Mouse (Mus musculus): ENCODE measurements around the gene Slc2a12.

Gene Slc2a12

DNA sequence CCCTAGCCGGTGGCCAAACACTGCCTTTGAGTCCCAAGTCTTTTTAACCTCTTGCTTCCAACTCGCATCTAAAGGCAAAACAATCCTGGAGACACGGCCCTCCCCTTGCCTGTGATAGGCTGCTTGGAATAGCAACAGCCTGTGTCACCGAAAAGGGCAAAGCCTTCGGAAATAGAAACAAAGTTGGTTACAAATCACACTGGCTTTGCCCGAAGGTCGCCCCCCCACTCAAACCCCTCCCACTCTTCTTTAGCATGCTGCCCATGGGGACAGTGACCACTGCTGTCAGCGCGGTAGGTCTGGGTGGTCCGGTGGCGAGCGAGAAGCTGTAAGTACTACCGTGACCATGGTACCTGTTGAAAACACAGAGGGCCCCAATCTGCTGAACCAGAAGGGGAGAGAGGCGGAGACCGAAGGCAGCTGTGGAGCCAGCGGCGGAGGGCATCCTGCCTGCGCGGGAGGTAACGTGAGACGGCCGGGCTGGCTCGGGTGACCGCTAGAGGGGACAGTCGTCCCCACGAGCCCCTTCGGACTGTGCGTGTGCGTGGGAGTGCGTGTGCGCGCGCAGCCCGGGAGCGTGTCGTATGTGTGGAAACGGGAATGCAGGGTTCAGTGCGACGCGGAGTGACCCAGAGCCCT lies at the start of gene Slc2a12:
TSS of gene Slc2a12 (plus strand) at position 159 of the 639 bp plus-strand sequence.
- DNase-seq (ENCODE audit: low spot score) = peak; percentile 19

DNA sequence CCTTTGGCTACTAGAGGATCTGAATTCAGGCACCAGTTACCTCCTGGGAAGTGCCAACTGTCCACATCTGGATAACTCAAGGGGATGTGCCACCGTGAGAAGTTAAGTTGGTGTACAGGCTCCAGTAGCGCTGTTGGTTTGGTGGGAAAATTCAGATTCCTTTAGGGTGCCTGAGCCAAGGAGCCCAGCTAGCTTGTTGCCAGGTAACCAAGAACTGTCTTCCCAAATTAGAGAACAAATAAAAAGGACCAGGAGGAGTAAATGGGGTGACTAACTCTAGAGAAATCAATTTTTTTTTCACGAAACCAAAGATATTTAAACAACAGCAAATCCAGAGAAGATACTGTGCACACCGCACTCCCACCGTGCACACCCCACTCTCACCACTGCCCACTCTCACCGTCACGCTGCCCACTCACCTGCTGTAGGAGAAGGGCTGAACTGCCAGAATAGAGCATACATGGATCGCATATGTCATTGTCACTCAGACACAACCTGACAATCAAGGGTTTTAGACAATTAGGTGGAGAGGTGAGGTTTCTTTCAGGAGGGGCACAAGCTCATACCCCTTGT lies 45.8 kb upstream of the Slc2a12 start:
- no peak for DNase-seq (ENCODE audit: low spot score)

DNA sequence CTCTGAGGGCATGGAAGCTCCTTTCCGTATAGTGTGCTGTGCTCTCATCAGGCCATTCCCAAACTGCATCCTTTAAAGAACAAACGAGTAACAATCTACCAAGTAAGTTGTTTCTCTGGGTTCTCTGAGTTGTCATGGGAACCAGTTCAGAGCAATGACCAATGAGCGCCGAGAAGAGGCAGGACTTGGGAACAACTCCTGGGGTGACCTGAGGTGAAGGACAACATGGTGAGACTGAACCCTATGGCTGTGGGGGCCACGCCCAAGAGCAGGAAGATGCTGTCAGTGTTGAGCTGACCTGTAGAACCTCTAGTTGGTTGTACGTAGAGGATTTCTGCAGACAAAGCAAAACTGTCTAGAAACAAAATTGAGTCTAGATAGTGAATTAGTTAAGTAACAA lies 43.8 kb upstream of the Slc2a12 start:
- no peak for DNase-seq (ENCODE audit: low spot score)

DNA sequence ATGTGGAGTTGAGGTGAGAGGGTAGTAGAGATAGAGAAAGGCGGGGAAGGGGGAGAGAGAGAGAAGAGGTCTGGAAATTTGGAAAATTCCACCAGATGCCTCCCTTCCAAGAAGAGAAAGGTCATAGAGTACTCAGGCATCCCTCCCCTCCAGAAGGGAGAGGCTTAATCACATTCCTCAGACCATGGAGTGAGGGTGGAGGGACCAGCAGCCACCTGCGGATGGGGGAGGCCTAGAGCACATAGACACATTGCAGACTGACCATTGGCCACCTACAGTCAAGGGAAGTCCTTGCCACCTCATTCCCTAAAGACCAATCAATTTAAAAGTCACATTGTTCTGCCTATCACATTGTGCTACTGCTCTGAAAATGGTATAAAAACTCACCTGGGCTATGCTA lies 40.0 kb upstream of the Slc2a12 start:
- DNase-seq (ENCODE audit: low spot score) = no peak

DNA sequence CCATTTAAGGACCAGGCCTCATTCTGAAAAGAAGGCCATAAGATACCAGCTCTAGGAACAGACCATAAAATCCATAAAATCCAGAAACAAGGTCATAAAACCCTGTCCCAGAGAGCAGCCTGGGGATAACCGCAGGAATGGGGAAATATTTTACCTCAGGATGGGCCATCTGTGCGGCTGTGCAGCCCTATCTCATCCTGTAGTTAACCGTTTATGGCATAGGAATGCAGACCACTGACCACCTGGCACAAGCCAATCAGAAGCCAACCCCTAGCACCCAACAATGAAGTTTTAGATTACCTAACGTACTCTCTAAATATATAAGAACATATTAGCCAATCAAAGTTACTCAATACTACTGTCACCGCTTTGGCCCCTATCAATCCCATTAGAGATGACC lies 36.5 kb upstream of the Slc2a12 start:
- no peak for DNase-seq (ENCODE audit: low spot score)

DNA sequence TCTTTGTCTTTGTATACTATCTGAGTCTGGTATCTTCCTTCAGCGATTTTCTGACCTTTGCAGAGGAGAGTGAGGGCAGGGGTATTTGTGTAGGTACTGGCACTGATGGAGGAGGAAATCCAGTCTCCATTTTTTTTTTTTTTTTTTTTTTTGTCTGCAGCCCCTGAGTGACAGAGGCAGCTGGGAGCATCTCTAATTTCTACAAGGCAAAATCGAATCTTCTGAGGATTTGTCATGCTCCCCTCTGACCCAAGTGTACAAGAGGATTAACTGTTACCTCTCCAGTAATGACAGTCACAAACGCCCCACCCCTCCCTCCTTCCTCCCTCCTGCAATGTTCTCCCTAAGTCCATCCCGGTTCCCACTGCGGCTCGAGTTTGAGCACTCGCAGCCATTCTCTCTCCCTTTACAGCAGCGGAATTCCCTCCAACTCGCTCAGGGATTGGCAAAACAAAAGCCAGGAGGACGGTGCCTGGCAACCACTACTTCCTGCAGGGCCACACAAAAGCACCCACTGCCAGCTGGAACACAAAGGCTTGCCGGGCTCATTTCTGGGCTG lies 35.9 kb upstream of the Slc2a12 start:
- DNase-seq (ENCODE audit: low spot score) = peak; percentile 15

DNA sequence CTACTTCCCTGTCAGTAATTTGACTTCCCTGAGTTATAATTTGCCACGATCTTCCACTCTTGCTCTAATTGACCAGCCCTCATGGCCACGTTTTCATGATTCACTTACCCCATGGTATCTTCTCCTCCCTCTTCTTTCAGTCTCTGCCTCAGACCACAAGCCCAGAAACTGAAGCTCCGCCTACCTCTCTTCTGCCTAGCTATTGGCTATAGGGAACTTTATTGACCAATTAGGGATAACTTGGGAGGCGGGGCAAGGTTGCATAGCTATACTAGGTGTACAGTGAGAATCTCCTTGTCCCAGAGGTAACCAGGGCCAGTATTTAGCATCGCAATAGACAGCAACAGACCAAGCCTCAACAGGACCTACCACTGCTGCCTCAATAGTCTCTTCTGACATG lies 31.5 kb upstream of the Slc2a12 start:
- no peak for DNase-seq (ENCODE audit: low spot score)

DNA sequence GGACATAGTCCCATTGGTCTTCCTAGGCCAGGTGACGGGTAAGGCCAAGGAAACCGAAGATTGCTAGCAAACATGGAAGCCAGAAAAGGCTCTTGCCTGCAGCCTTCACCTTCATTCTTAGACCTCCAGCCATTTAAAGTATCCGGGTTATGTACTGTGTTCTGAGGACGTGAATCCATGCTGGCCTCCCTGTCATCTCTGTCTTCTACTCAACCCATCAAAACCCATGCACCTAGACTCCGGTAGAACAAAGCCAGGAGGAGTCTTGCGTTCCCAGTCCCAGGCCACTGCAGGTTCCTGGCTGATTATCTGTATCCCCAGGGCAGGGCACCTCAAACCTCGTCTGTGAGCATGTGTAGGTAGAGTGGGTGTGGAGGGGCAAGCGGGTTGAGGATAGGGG lies 30.3 kb upstream of the Slc2a12 start:
- no peak for DNase-seq (ENCODE audit: low spot score)

DNA sequence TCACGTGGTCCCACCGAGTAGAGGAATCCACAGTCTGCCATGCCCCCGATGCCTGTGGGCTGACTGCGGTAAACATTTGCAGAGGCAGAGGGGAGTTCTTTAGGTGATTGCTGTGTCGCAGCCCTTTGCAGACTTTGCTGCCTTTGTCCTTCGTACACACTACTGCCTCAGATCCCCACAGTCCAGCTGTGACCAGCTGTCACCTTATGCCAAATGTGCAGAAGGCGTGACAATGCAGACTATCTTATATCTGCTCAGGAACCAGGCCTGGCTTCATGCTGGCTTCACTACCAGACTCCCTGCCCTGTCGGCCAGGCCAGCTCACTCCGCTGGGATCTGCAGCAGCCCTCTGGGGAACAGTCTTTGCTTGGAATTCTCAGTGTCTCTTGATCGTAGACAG lies 29.5 kb upstream of the Slc2a12 start:
- no peak for DNase-seq (ENCODE audit: low spot score)

DNA sequence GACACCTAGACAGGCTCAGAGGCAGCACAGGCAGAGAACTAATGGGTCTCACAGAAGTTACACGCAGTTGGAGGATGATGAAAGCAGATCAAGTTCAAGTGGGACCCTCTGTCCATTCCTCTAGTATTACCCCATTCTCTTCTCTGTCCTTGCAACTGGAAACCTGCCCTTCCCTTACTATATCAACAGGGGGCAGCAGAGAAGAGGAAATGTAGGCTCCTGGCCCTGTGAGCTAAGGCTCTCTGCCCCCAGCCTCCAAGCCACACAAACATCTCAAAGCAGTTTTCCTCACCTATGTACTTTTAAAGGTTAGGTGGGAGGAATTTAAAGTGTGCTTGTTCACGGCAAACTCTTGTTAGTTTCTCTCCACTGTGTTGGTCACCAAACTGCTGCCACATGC lies 26.0 kb upstream of the Slc2a12 start:
- no peak for DNase-seq (ENCODE audit: low spot score)

DNA sequence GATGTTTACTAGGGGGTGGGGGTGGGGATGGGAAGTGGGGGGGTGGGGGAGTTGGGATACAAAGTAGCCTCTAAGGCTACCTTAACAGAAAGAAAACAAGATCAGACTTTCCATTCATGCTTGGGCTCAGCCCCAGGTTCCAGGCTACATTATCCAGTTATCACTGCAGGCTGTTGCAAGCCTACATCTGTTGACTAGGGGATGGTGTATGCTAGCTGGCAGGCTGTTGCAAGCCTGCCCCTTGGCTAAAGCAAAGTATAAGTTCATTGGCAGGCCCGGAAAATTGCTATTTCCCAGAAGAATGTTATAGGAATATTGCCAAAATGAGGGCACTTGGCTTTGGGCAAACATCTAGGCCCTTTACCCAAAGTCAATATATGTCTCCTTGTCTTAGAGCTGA lies 16.0 kb upstream of the Slc2a12 start:
- no peak for DNase-seq (ENCODE audit: low spot score)

DNA sequence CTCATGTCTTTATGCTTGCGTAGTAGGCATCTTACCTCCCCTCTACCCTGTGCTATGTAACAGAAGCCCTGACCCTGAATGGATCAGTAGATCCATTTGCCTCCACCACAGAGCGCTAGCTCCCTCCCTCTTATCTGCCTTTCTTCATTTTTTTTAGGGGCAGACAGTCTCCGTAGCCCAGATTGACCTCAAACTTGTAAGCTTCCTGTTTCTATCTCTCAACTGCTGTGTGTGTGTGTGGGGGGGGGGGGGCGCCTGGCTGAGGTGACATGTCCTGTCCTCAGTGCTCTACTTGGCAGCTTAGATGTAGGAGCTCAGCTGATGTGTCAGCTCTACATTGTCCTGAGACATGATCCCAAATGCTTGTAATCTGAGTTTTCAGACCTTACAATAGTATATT lies 13.7 kb upstream of the Slc2a12 start:
- DNase-seq (ENCODE audit: low spot score) = no peak

DNA sequence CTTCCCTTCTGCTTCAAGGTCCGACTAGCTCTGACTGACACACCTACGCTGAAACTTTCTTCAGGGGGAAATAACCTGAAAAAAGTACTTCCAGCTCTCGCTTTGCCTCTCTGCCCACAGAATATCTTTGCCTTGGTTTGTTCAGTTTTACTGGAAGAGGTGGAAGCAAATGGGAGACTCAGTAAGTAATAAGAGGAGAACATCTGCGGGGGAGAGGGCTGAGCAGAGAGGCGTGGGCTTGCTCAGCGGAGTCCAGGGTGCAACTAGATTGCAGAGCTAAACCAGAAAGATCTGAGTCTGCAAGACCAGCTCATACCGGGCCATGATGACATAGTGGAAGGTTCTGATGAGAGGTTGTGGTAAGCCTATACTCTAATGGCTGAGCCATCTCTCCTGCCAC lies 13.3 kb upstream of the Slc2a12 start:
- DNase-seq (ENCODE audit: low spot score) = no peak

DNA sequence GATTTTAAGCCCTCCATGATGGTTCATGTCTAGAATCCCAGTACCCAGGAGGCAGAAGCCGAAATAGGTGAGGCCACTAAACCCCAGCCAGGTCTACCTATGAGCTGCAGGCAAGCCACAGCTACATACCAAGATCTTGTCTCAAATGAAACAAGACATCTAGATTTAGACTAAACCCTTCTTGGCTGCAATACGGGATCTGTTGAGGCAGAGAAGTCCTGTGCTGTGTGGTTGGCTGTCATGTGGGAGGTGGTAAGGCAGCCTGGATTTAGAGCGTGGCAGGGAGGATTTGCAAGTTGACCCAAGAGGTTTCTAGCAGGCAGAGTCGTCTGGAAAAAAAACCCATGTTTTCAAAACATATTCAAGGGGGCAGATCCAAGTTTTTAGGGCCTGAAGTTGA lies 12.9 kb upstream of the Slc2a12 start:
- no peak for DNase-seq (ENCODE audit: low spot score)

DNA sequence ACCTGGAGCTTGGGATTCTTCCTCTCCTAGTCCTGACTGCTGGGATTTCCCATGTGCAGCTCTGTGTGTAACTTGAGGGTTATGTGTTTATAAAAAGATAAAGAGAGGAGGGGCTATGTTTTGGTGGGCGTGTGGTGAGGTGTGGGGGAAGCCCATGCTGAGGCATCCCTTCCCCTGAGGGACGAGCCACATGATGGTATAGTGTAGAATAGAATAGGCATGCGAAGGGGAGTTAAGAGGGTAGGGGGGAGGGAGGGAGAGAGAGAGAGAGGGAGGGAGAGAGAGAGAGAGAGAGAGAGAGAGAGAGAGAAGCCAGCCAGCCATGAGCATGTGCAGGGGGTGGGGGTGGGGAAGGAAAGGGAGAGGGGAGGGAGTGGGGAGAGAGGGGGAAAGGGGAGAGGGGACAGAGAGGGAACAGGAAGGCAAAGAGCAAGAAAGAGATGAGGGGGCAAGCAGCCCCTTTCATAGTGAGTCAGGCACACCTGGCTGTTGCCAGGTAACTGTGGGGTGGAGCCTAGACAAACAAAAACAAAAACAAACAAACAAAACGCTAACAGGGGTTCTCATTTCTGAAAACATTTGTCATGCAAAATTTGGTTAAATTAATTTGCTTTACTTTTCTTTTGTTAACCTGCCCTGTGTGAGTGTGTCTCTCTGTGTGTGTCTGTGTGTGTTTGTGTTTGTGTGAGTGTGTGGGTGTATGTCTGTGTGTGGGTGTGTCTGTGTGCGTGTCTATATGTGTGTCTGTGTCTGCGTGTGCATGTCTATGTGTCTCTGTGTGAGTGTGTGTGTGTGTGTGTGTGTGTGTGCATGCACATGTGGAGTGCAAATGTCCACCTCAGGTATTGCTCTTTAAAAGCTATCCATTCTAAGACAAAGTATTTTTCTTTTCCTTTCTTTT lies 11.2 kb upstream of the Slc2a12 start:
- no peak for DNase-seq (ENCODE audit: low spot score)

DNA sequence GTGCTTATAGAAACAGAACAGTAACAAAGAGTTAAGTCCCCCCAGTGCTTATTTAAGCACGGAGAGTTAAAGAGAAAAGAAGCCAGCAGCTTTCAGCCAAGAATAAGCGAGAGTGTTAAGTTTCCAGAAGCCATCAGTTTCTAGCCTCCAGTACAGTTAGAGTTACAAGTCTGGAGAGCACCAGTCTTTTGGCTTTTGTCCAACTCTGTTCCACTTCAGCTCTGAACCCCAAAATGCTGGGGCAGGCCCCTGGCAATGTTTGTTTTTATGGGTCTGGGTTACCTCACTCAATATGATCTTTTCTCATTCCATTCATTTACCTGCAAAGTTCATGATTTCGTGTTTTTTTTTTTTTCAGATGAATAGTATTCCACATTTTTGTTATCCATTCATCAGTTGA lies 7.6 kb upstream of the Slc2a12 start:
- DNase-seq (ENCODE audit: low spot score) = no peak

DNA sequence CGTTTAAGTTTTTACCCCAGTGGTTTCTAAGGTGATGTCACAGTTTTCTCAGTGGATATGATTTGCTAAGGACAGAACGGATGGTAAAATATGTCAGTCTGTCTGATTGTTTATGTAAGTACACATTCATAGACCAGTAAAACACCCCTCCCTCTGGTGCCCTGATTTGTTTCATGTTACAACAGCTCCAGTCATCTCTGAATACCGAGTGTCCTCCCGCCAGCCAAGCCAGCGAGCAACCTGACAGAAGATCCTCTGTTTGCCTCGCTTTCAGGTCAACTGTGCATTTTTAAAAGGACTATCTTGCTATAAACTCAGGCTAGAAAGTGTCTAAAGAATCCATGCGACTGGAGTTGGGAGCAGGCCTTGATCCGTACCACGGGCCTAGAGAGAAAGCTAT lies 640 bp upstream of the Slc2a12 start:
- DNase-seq (ENCODE audit: low spot score) = no peak

DNA sequence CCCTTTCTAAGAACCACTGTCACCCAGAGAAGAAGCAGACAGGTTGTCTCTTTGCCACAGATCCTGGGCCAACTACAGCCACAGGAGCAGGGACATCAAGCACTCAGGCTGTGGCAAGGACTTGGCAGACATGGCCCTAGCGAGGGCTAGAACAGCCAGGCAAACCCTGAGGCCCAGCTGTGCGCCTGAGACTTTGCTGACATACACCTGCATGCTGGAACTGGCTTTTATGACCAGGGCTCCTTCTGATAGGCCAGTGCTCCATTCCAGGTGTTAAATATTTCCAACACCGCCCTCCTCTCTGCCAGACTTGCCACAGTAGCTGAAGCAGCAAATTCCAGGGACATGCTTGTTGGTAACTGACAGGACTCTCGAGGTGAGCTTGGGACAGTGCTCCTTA lies 3.9 kb downstream of the Slc2a12 start:
- DNase-seq (ENCODE audit: low spot score) = no peak

DNA sequence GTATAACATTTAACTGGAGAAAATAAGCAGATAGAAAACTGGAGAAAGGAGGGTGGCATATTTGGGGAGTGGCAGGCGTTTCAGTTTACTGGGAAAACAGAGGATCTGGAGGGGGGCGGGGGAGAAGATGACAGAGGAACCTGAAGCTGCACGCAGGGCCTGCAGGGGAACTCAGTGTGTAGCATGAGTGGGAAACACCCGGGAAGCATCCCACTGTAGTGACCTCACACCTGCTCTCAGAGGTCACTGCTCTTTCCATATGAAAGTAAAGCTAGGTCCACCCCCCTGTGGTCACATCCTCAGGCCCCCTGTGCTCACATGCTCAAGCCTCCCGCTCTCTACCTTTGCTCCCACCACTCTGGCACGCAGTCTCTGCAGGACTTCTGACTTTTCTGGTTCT lies 9.0 kb downstream of the Slc2a12 start:
- DNase-seq (ENCODE audit: low spot score) = no peak

DNA sequence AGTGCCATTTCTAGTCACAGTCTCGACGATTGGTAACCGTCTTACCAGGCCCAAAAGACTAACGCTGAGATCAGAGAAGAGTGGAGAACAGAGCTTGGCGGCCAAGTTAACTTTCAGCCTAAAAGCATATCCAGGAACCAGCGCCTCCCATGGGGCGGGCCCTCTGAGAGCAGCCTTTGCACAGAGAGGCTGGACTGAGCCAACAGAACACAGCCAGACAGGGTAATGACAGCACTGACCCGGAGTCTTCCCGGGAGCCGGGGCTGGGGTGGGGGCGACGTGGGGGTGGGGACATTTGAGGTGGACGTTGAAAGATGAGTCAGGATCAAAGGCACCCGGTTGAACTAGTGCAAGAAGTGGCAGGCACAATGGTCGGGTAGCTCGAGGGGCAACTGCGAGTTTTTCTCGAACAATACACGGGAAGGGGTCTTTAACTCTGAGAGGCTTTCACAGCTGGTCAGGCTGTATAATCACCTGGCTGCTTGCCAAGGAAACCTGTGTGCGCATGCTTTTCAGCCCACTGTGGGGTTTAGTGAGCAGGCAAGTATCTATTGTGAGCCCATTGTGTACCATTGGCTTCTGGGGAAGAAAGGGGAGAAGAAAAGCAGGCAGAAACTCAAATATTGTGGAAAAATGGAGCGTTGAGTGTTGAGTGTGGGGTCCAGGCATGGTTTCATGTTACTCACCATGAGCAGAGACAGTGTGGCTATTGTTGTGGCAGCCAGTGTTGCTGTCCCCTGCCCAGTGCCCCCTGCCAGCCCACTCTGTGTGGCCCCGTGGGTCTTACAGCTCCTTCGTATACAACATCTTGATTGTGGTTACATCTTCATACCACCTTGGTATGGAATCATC lies 13.9 kb downstream of the Slc2a12 start:
- no peak for DNase-seq (ENCODE audit: low spot score)

DNA sequence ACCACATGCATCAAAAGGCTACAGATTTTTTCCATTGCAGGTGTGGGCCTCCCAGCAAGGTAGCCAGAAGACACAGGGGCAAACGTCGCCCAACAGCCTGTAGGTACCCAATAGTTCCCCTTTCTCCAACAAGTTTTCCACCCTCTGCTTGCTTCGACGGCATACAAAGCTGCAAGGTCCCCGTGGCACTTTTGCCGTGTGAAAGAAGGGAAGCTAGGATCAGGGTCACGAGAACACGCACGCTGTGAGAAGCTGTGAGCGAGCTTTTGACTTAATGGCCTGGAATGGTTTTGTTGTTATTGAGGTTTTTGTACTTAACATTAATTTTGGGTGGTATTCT lies 14.5 kb downstream of the Slc2a12 start:
- no peak for DNase-seq (ENCODE audit: low spot score)

DNA sequence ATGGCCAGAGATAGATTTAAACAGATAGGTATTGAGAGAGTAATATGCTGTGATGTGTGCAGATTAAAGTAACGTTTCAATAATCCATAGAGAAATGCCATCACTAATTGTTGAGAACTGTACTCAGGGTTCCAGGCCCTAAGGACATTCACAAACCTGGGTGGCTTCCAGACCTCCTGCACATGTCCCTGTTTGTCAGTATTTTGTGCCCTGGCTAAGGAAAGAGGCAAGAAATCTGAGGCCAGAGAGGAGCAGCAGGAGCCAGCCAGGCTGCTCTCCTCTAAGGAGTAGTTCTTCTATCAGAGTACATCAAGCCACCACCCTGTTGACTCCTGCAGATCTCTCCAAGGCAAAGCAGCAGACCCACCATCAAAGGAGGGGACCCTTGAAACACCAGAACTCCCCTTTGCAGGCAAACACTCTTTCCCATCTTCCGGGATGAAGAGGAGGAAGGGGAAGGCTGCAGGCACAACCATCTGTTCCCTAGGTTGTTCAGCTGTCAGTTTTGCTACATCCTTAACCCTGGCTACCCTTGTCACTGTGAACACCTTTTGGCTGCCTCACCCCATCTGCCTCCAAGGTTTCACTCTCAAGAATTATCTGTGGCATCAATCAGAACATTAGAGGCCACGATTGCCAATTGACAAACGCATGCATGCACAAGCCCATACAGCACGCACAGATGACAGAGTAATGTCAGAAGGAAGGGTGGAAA lies 15.6 kb downstream of the Slc2a12 start:
- DNase-seq (ENCODE audit: low spot score) = no peak

Measured in ovary, adult 18-20 months (tissue).